Mouse (Mus musculus) intestine, embryonic 15.5 days (tissue): ENCODE data around the gene Sh3d21. TPM values are rescaled to one million over a fixed set of nuclear protein-coding genes. Genes with fewer than 3 reads are reported as not detected.

Experiments used
- ATAC-seq: fragments of 200-750 bp; cut with Nextera tagmentation; 2 replicates; pipeline ENCODE4 v1.8.0; 2017; ENCODE audit warnings: moderate TSS enrichment, moderate library complexity
- H3K27ac ChIP-seq: fragments of 300-500 bp; sonication (generic); 2 replicates; pipeline ENCODE4 v1.5.1; 2015; ENCODE audit warnings: mild to moderate bottlenecking, inconsistent platforms
- H3K27me3 ChIP-seq: fragments of 300-500 bp; sonication (generic); replicated peaks from 2 replicates; pipeline ENCODE4 v1.6.1; 2015; ENCODE audit warnings: inconsistent platforms
- H3K36me3 ChIP-seq: fragments of 300-500 bp; sonication (generic); 2 replicates; pipeline ENCODE4 v1.6.1; 2015; ENCODE audit warnings: inconsistent platforms
- H3K4me1 ChIP-seq: fragments of 300-500 bp; sonication (generic); replicated peaks from 2 replicates; pipeline ENCODE4 v1.6.1; 2015; ENCODE audit warnings: inconsistent platforms
- H3K4me2 ChIP-seq: fragments of 300-500 bp; sonication (generic); replicated peaks from 2 replicates; pipeline ENCODE4 v1.6.1; 2015; ENCODE audit warnings: mild to moderate bottlenecking, inconsistent platforms
- H3K4me3 ChIP-seq: fragments of 300-500 bp; sonication (generic); replicated peaks from 2 replicates; pipeline ENCODE4 v1.5.1; 2015; ENCODE audit warnings: inconsistent platforms
- H3K9ac ChIP-seq: fragments of 300-500 bp; sonication (generic); 2 replicates; pipeline ENCODE4 v1.6.1; 2015; ENCODE audit warnings: inconsistent platforms
- H3K9me3 ChIP-seq: fragments of 300-500 bp; sonication (generic); 2 replicates; pipeline ENCODE4 v1.6.1; 2016; ENCODE audit warnings: inconsistent platforms
- WGBS: fragments of 180-500 bp; shearing (Covaris S2); methylation state at CpG from one replicate; pipeline ENCODE4 v1.1.7; 2015; 5-methylcytosine and 5-hydroxymethylcytosine counted together
- polyA plus RNA-seq: library from polyadenylated mRNA; unstranded; fragments of >200 nt; fragmentation: Nextera tagmentation; extraction: Ambion mirVana; gene quantifications from 2 replicates; pipeline ENCODE4 v1.2.1, GENCODE M21; 2015

The Sh3d21 gene
- polyA plus RNA-seq, 1 experiment from 2014 or later: 12.9 TPM

DNA sequence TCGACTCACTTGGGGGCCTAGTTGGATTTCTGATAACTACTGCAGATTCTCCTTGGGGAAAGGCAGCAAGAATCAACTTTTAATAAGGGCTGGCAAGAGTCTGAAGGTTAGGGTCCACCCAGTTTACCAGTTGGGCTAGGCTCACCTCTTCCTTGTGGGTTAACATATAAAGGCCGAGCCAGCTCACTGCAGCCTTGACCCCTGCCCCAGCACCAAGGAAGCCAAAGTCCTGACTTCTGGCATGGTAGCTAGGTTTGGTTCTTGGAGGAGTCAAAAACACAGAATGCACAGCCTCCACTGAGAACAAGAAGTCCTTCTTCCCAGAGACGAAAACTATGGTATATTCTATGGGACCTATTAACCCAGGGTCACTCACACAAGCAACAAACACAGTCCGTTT is 394 bp upstream of the Sh3d21 start:
- Histone ChIP-seq H3K27me3 (no peaks in the 10 kb centered on the region), H3K27ac (peak overlapping the region; percentile 96), H3K4me1 (peaks cover 18% of the 10 kb centered on the region), H3K4me3 (peak overlapping the region; percentile 65; the same call in 1 of the 2 replicates), H3K36me3 (peaks cover 20% of the 10 kb centered on the region; the same call in 1 of the 2 replicates), H3K4me2 (peak overlapping the region; percentile 99), H3K9me3 (no peaks in the 10 kb centered on the region), H3K9ac (no peak overlapping the region)
- 47% methylated on average over 4 of the region's 4 CpGs for WGBS
- ATAC-seq: peak; percentile 41

DNA sequence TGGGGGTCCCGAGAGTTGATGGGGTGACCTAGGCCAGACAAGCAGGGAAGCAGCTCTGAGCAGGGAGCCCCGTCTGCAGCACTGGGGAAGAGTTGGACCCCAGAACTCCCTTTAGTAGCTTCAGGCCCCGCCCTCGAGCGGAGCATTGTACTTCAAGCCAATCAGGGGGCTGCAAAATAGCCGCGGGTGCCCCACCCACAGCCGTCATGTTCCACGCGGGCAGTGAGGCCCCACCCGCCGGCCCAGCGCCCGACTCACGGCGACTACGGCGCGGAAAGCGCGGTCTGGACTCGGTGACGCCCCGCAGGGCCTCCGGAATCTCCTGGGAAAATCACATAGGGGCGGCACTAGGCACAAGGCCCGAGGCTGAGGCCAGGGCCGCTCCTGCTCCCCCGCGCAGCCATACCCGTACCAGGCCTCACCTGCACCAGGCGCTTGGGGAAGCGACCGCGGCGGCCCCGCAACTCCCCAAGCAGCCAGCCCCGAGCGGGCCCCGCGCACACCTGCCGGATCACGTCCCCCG is 686 bp downstream of the Sh3d21 start:
- Histone ChIP-seq H3K9me3 (no peaks in the 10 kb centered on the region), H3K27ac (peak overlapping the region; percentile 96), H3K36me3 (peaks cover 16% of the 10 kb centered on the region; the same call in 1 of the 2 replicates), H3K9ac (peak overlapping the region; percentile 85), H3K4me1 (peaks cover 22% of the 10 kb centered on the region), H3K27me3 (no peaks in the 10 kb centered on the region), H3K4me2 (peak overlapping the region; percentile 99), H3K4me3 (peak overlapping the region; percentile 65)
- under 1% methylated on average over 44 of the region's 44 CpGs for WGBS
- ATAC-seq: peak; percentile 91

DNA sequence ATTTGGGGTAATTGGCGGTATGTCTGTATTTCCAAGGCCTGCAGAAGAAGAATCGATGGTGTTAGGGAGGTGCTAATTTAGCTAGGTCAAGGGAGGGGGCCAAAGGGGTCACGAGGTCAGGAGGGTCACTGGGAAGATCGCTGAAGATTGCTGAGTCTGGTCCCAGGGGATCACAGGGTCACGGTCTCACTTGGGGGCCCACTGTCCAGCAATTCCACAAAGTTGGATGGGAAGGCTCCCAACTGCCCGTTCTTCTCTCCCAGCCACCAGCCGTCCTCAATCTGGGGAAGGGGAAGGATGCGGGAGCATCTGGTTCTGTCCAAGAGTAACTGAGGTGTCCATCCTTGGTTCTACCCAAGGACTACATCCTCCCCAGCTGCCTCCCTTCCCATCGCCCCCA is 1.3 kb downstream of the Sh3d21 start:
- Histone ChIP-seq H3K4me1 (peaks cover 22% of the 10 kb centered on the region), H3K4me3 (peak overlapping the region; percentile 65), H3K4me2 (peak overlapping the region; percentile 99), H3K27me3 (no peaks in the 10 kb centered on the region), H3K9me3 (no peaks in the 10 kb centered on the region), H3K36me3 (peaks cover 13% of the 10 kb centered on the region; the same call in 1 of the 2 replicates), H3K27ac (peak overlapping the region; percentile 96; the same call in 1 of the 2 replicates), H3K9ac (peak overlapping the region; percentile 85)
- ATAC-seq: peak; percentile 1; the same call in 1 of the 2 replicates
- WGBS: 62% methylated on average over 9 of the region's 9 CpGs

DNA sequence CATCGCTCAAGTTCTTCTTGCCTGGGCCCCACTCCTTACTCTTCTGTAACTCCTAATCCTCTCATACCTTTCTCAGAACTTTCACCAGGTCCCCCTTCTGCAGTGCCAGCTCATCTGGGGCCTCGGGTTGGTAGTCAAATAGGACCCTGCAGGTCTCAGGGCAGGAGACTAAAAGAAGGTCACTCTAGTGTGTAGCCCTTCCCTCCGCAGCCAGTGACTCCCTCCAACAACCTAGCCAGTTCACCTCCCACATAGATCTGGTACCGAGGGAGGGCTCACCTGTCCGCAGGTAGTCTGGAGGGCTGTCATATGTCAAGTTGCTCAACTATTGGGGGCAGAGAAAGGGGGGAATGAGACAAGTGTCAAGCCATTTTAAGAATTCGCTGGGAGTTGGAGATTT is 1.8 kb downstream of the Sh3d21 start:
- ATAC-seq: no peak
- no peak overlapping the region for H3K9ac ChIP-seq
- H3K27ac ChIP-seq: no peak overlapping the region
- H3K9me3 ChIP-seq: no peaks in the 10 kb centered on the region
- 88% methylated on average over 6 of the region's 6 CpGs for WGBS
- H3K36me3 ChIP-seq: peaks cover 10% of the 10 kb centered on the region; the same call in 1 of the 2 replicates
- no peak overlapping the region for H3K4me3 ChIP-seq
- H3K4me2 ChIP-seq: no peak overlapping the region
- peaks cover 24% of the 10 kb centered on the region for H3K4me1 ChIP-seq
- H3K27me3 ChIP-seq: no peaks in the 10 kb centered on the region

DNA sequence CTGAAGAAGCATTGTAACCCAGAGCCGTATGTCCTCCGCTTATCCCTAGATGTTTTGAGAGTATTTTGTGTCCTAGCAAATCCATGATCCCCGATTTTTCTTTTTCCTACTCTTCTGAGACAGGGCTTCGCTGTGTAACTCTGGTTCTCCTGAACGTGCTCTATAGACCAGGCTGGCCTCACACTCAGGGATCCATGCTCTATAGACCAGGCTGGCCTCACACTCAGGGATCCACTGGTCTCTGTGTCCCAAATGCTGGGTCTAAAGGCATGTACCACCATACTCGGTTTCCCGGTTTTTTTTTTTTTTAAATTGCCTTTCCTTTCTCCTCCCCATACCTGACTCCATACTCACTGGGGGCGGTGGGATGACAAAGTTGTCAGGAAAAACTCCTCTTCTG is 2.3 kb downstream of the Sh3d21 start:
- 85% methylated on average over 8 of the region's 8 CpGs for WGBS
- Histone ChIP-seq H3K36me3 (peaks cover 5% of the 10 kb centered on the region; the same call in 1 of the 2 replicates), H3K4me1 (peaks cover 28% of the 10 kb centered on the region), H3K4me2 (no peak overlapping the region), H3K27ac (no peak overlapping the region), H3K4me3 (no peak overlapping the region), H3K9me3 (no peaks in the 10 kb centered on the region), H3K27me3 (no peaks in the 10 kb centered on the region), H3K9ac (no peak overlapping the region)
- no peak for ATAC-seq

DNA sequence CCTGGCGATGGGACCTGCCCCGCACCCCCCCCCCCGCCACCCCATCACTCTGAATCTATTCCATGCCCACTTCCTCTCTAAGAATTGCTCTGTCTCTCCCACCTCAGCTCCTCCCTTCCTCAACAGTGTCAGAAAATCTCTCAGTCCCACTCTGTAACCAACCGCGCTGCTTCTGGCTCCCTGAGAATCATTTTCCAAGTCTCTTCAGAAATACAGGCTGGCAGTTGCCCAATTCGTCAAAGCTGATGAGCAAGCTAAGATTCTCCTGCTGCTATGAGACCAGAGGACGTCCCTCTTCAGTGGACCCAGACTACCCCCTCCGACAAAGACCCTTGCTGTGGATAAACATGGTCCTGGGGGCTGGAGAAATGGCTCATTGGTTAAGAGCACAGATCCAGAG is 3.8 kb downstream of the Sh3d21 start:
- Histone ChIP-seq H3K4me1 (peaks cover 38% of the 10 kb centered on the region), H3K27me3 (no peaks in the 10 kb centered on the region), H3K9me3 (no peaks in the 10 kb centered on the region), H3K4me3 (no peak overlapping the region), H3K9ac (no peak overlapping the region), H3K36me3 (no peaks in the 10 kb centered on the region), H3K27ac (no peak overlapping the region), H3K4me2 (no peak overlapping the region)
- WGBS: 72% methylated on average over 8 of the region's 8 CpGs
- ATAC-seq: no peak

DNA sequence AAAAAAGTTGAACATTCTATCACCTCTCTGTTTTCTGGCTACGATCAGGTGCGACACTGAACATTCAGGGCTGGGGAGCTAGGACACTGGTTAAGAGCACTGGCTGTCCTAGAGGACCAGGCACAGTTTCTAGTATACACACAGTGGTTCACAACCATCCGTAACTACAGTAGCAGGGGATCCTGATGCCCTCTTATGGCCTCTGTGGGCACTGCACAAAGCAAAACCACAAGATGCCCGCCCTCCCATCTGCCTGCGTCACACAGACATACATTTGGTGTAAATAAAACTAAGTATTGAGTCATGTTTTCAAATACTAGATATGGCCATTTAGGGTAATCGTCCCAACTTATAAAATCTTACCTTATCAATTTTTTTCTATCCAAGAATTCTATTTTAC is 5.7 kb downstream of the Sh3d21 start:
- no peak for ATAC-seq
- H3K27ac ChIP-seq: no peak overlapping the region
- no peak overlapping the region for H3K4me2 ChIP-seq
- no peaks in the 10 kb centered on the region for H3K9me3 ChIP-seq
- WGBS: 88% methylated on average over 6 of the region's 6 CpGs
- H3K4me3 ChIP-seq: no peak overlapping the region
- no peak overlapping the region for H3K9ac ChIP-seq
- no peaks in the 10 kb centered on the region for H3K36me3 ChIP-seq
- no peaks in the 10 kb centered on the region for H3K27me3 ChIP-seq
- H3K4me1 ChIP-seq: peaks cover 26% of the 10 kb centered on the region

DNA sequence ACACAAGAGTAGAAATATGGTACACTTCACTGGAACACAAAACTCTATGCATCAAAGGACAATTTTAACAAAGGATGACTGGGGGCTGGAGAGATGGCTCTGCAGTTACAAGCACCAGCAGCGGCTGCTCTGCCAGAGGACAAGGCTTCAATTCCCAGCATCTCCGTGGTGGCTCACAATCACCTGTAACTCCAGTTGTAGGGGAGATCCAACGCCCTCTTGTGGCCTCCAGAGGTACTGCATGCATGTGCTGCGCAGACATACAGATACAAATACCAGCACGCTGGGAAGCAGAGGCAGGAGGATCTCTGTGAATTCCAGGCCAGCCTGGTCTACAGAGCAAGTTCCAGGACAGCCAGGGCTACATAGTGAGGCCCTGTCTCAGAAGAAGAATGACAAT is 6.7 kb downstream of the Sh3d21 start:
- peaks cover 20% of the 10 kb centered on the region for H3K4me1 ChIP-seq
- ATAC-seq: no peak
- H3K9me3 ChIP-seq: no peaks in the 10 kb centered on the region
- 0 out of 2 replicates have a peak, but pooled peaks cover 3% of the 10 kb centered on the region for H3K36me3 ChIP-seq
- H3K4me3 ChIP-seq: no peak overlapping the region
- no peaks in the 10 kb centered on the region for H3K27me3 ChIP-seq
- peak overlapping the region; percentile 69 for H3K27ac ChIP-seq
- H3K4me2 ChIP-seq: no peak overlapping the region
- H3K9ac ChIP-seq: no peak overlapping the region
- WGBS: 55% methylated on average over 5 of the region's 5 CpGs

DNA sequence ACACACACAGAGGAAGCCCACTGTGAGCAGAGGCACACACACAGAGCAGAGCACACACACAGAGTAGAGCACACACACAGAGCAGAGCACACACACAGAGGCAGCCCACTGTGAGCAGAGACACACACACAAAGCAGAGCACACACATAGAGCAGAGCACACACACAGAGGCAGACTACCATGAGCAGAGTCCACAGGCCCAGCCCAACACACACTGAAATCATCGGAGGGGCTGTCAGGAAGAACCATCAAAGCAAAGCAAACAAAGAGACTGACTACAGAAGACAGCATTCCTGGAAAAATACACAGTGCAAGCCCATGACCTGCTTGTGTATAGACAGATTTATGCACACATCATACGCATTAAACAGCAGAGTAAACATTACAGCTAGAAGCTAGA is 7.4 kb downstream of the Sh3d21 start:
- WGBS: 13% methylated on average over 2 of the region's 2 CpGs
- Histone ChIP-seq H3K4me2 (0 out of 2 replicates have a peak overlapping the region, but pooled peaks have one; percentile 9), H3K27me3 (no peaks in the 10 kb centered on the region), H3K36me3 (0 out of 2 replicates have a peak, but pooled peaks cover 3% of the 10 kb centered on the region), H3K9me3 (no peaks in the 10 kb centered on the region), H3K4me3 (no peak overlapping the region), H3K27ac (peak overlapping the region; percentile 69), H3K4me1 (peaks cover 24% of the 10 kb centered on the region), H3K9ac (no peak overlapping the region)
- peak; percentile 53 for ATAC-seq

DNA sequence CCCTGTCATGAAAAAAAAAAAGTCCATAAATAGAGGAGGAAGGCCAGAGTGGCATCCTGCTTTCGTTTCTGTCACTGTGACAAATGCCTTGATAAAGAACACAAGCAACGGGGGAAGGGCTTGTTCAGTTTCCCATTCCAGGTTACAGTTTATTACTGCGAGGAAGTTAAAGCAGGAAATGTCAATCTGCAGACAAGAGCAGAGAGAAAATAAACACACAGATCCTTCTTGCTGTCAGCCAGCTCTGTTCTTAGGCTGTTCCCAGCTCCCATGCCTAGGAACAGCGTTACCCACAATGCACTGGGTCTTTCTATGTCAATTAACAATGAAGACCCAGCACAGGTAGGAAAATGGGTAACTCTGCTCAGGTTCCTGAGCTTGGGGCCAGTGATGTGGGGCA is 8.1 kb downstream of the Sh3d21 start:
- Histone ChIP-seq H3K27me3 (no peaks in the 10 kb centered on the region), H3K27ac (peak overlapping the region; percentile 69), H3K36me3 (0 out of 2 replicates have a peak, but pooled peaks cover 3% of the 10 kb centered on the region), H3K9me3 (no peaks in the 10 kb centered on the region), H3K4me3 (no peak overlapping the region), H3K4me1 (peaks cover 29% of the 10 kb centered on the region), H3K4me2 (no peak overlapping the region), H3K9ac (no peak overlapping the region)
- no peak for ATAC-seq
- WGBS: 19% methylated on average over 4 of the region's 4 CpGs

DNA sequence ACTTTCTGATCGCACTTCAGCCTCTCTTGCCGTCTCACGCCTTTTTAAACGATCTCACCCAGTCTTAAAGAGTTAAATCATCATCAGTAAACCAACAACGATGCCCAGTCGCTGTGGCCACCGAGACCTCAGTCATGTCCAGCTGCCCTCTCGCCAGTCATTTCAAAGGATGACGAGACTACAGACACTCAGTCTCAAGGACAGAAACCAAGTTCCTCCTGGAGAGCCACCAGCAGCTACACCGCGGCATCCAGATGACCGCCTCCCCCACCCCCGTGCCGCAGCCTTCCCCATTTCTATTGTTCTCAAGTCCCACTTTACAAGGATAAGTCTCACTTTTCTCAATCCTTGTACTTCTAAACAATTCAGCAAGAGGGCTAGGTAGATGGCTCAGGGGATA is 10.4 kb downstream of the Sh3d21 start:
- no peaks in the 10 kb centered on the region for H3K9me3 ChIP-seq
- H3K4me1 ChIP-seq: peaks cover 44% of the 10 kb centered on the region
- 60% methylated on average over 14 of the region's 14 CpGs for WGBS
- no peak overlapping the region for H3K4me2 ChIP-seq
- no peaks in the 10 kb centered on the region for H3K27me3 ChIP-seq
- no peak overlapping the region for H3K27ac ChIP-seq
- no peak for ATAC-seq
- no peak overlapping the region for H3K9ac ChIP-seq
- 0 out of 2 replicates have a peak, but pooled peaks cover 3% of the 10 kb centered on the region for H3K36me3 ChIP-seq
- H3K4me3 ChIP-seq: no peak overlapping the region

DNA sequence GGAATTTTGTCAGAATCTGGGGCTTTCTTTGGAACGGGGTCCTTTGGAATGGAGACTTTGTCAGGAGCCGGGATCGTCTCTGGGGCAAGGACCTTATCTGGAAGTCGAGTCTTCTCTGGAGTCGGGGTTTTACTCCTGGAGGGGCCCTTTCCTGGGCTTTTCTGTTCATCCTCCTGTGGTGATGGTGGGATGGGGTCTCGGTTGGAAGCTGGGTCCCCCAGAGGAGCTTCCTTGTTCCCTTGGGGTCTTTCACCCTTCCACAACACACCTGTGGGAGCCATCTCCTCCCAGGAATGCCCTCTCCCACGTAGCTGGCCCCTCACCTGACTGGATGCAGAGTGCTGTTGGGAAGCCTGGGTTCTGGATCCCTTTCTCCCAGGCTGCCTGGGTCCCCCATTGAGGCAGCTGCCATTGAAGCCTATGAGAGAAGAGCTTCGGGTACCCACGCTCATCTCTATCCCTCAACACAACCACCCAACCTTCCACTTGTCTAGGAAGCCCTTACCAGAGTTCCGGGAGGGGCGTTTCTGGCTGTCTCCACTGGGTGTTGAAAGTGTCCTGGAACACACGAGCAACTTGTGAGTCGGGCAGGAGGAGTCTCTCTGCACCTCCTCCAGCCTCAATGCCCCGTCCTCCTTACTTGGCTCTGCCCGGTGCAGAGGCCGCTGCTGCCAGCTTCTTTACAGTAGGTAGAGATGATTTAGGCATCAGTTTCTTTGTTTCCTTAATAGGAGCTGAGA is 11.4 kb downstream of the Sh3d21 start:
- Histone ChIP-seq H3K9ac (no peak overlapping the region), H3K4me1 (peaks cover 52% of the 10 kb centered on the region), H3K4me3 (no peak overlapping the region), H3K36me3 (0 out of 2 replicates have a peak, but pooled peaks cover 3% of the 10 kb centered on the region), H3K4me2 (no peak overlapping the region), H3K27ac (no peak overlapping the region), H3K27me3 (no peaks in the 10 kb centered on the region), H3K9me3 (no peaks in the 10 kb centered on the region)
- 80% methylated on average over 16 of the region's 16 CpGs for WGBS
- no peak for ATAC-seq
